Mouse (Mus musculus): Measurements from ENCODE around the gene Gpld1.

DNA sequence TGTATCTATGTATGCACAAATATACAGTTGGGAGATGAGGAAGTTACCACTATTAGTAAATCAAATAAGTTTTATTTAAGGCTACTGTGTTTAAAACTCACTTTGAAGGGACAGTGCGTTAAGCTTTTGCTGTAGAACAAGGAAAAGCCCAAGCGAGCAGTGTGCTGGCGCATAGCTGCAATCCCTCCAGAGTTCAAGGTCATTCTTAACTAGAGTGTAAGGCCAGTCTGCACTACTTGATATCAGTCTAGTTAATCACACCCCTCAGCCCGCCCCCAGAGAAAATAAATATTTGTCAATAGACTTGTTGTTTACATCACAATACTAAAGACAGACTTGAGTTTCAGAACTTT lies 77.6 kb downstream of the Gpld1 start:
- TF ChIP-seq CTCF (IDR thresholded peaks at IDR 0.05; ENCODE audit: low read depth) (no peak), EP300 (IDR thresholded peaks at IDR 0.05; ENCODE audit: low read depth) (no peak)

Data from liver, postnatal 0 days (tissue).